Mouse (Mus musculus) spleen, postnatal 4 days (tissue): ENCODE measurements at regions not wholly inside any gene's neighbourhood (a gene's known extent, or its start where the extent isn't known, plus 50 kb on each side); places are given as distances from the start of the nearest gene placed in this dataset.

Experiments
- DNase-seq, 2 experiments: peaks; one replicate each; pipeline ENCODE4 v3.0.0; 2022; ENCODE audit warnings: low spot score in 2 of 2

DNA sequence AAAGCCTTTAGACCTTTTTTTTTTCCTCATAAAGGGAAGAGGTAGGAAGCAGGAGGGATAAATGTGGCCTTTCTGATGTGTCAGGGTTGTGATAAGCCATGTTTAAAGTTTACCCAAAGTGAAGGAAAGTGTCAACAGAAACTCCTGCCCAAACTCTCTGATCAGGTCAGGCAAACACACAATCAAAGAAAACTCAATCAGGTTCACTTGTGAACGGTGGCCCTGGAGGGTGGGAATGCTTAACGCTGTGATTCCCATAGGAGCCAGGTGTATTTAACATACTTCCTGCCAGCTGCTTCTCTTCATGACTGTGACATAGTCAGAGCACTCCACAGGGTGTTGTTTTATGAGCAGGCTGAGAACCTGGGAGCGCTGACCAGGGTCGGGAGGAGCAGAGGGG, 59.1 kb upstream of the Sox9 start:
- DNase-seq: no peak

- no peak for DNase-seq
Observed at GRCm38 (mm10) chr11:112728154-112728952, 53.7 kb upstream of the Sox9 start.
